Mouse (Mus musculus) hindlimb bud, embryonic 11.5 days (tissue): ENCODE results near the gene Adam1b.
A peak's percentile ranks its signal among the peaks of the same experiment; 100 is the strongest.
"Not testable (repeated sequence)": the region's sequence is repeated elsewhere in the genome, so short reads cannot be mapped to it uniquely, and the experiment has no call there.

Source experiments
- DNase-seq: peaks from one replicate; pipeline ENCODE4 v3.0.0-alpha.2; 2012; ENCODE audit warnings: low read depth, low spot score; ENCODE audit errors: extremely low spot score

The Adam1b gene

DNA sequence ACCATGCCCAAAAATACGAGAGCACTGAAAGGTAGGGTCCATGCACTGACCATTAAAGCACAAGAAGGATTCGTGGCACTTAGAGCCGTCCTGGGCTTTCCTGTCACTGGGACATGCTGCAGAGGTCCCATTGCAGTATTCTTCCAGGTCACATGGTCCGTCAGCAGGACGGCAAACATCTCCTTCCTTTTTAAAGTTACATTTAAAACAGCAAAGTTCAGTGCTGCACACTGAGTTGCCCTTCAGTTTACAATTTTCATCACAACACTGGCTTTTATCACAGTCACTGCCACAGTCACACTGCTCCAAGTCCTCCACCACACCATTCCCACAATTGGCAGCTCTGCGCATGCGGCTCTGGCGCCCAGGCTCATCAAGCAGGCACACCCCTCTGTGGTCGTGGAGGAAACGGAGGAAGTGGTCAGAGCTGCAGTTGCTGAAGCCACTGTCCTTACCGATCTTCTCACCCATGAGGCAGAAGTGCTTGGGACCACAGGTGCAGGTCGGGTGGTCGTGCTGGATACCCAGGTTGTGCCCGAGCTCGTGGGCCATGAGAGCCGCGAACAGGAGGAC lies 1.7 kb downstream of the Adam1b start:
- DNase-seq = not testable (repeated sequence)

GRCm38 (mm10) chr5:121500719-121501118 lies 2.5 kb downstream of the Adam1b start:
- DNase-seq = no peak

GRCm38 (mm10) chr5:121493305-121493704 lies 9.9 kb downstream of the Adam1b start:
- DNase-seq = no peak

- DNase-seq = no peak
Measured at GRCm38 (mm10) chr5:121484801-121485200, 18.4 kb downstream of the Adam1b start.

GRCm38 (mm10) chr5:121477680-121478079 lies 25.6 kb downstream of the Adam1b start:
- DNase-seq = no peak

DNA sequence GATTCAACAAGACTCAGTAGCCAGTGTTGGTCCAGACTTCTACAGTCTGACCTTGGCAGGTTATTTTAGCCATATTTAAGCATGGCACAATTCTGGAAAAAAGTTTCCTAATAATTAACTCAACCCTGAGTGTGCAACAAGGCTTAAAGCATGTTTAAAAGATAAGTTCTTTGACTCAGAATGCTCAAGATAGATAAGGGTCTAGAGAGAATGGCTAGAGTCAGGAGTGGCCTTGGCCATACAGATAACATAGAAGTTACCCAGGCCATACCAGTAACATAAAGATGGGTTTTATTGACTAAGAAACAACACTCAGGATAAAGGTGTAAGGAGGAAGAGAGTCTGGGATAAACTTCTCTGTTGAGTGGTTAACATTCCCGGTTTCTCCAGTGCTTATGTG lies 27.2 kb downstream of the Adam1b start:
- DNase-seq = no peak

DNA sequence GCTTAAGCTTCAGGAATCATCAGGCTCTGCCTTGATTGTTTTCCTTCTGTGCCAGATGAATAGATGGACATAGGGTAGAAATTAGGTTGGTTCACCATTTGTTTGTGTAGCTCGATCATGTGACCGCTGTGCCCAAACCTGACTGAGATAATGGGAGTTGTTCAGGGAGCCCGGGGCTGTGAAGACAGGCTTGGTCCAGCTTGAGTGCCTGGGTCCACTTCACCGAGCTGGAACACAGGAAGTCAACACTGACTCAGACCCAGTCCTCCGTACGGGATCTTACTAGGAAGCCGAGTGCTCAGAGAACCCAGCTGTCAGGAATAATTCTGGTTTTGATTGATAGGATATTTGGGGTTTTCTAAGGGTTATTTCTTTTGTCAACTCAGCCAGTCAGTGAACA lies 28.6 kb downstream of the Adam1b start:
- no peak for DNase-seq

GRCm38 (mm10) chr5:121472411-121472810 lies 30.8 kb downstream of the Adam1b start:
- DNase-seq = no peak

- no peak for DNase-seq
Measured at GRCm38 (mm10) chr5:121469566-121469965, 33.7 kb downstream of the Adam1b start.

DNA sequence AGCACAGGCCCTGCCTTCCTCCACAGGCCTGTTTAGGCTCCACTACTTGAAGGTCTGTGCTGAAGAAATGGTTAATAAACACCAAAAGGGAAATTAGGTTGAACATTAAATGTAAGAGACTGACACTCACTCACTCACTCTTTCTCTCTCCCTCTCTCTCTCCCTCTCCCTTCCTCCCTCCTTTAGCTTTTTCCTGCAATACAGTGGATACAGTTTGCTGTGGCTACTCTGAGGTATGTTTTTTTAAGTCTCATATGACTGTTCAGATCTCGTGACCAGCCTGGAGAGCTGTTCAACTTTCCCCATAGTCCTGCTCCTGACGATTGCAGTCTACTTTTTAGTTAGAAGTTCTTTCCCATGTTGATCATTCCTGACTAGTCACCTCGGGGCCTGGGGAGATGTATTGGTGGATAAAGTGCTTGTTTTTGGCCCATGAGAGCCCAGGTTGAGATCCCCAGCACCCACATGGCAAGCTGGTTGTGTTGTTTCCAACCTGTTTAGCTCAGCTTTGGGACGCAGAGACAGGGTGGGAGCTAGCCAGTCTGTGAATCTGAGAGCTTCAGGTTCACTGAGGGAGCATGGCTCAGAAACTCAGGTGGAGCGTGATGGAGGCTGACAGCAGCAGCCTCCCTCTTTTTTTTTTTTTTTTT lies 39.5 kb downstream of the Adam1b start:
- no peak for DNase-seq

DNA sequence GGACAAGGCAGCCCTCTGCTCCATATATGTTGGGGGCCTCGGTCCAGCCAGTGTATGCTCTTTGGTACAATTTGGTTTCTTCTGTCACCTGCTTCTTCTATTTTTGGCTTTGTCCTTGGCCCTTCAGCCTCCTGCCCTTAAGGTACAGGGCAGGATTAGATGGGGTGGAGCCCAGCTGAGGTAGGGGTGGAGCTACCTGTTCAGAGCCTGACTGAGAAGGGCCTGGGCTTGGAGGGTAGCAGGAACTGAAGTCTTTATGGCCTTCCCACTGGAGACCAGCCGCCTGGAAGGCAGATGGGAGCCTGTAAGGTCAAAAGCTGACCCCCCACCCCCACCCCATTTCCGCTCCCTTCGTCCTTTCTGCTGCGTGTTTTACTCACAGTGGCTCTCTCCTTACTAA lies 40.3 kb downstream of the Adam1b start:
- DNase-seq = no peak

DNA sequence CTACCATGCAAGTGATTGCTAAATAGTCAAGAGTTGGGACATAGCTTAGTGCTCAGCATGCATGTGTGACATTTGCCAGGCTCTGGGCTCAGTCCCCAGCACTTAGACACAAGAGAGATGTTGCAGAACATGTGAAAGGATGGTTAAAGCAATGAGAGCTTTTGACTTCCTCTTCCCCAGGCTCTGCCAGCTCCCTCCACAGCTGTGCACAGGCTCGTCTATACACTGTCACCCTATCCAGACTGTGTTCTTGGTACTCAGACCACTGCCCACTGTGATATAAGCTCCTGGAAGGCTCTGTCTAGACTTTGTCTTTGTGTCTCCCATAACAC lies 41.1 kb downstream of the Adam1b start:
- no peak for DNase-seq

GRCm38 (mm10) chr5:121461339-121462170 lies 41.7 kb downstream of the Adam1b start:
- DNase-seq = no peak

DNA sequence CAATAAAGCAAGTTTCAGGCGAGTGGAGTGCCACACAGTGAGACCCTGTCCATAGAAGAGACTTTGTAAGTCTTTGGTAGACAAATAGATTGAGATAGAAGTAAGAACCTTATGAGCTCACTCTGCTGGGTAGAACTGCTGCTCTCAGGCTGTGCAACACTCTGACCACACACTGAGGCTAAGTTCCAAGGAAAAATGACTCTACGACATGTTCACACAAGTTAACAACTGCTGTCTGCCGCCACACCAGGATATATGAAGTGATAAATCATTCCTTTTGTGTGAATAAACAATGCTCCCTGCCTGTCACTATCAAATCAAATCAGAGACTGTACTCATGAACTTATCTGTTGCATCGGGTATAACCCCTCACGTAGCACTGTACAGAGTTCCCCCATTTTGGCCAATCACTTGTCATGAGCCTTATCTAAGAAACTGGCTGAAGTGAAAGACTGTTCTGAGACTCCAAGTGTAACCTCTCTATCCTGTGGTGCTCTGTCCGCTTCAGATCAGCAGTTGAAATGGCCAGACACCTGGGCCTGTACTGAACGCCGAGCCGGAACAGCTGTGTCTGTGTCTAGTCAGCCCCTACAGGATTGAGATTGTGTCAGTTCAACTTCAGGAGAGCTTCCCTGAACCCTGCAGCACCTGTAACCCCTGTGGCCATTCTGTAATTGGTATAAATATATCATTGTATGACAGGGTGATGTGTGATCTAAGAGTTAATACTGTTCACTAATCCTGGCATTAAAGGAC lies 47.5 kb downstream of the Adam1b start:
- no peak for DNase-seq

- no peak for DNase-seq
Measured at GRCm38 (mm10) chr5:121454503-121454782, 48.8 kb downstream of the Adam1b start.

GRCm38 (mm10) chr5:121453743-121454502 lies 49.3 kb downstream of the Adam1b start:
- DNase-seq = no peak

DNA sequence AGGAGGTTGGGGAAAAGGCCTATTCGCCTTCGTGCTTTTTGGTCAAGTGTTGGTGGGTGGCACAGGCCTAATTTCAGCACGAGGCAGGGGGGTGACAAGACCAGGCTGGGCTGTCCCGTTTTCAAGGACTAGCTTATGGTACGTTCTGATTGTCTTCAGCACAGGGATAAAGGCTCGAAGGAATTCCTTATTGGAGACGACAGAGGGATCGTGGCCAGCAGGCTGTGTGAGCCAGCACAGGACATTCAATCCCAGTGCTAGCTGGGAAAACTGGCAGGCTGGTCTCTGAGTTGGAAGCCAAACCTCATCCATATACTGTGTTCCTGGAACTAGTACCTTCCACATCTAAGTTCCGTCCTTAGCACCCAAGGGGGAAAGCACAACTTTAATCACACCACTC lies 50.3 kb downstream of the Adam1b start:
- DNase-seq = no peak

- peak; percentile 62 for DNase-seq
Measured at GRCm38 (mm10) chr5:121452026-121452869, 51.0 kb downstream of the Adam1b start, which contains the start of gene Erp29. TSS of gene Erp29 (minus strand) at chr5:121452506.

DNA sequence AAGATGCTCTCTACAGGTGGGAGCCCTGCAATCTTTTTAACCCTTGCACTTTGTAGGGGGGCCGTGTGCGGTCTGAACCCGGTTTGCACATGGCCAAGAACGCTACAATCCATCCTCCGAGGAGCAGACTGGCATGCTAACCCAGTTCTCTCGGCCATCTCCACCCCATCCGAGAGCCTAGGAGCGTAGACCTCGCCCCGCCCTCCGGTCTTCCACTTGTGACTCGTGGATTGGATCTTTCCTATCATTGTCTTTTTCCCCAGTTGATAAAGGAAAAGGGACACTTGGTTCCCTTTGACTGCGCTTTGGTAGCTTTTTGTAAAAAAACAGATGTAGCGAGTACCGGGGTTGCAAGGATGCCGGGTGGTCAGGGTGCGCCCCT lies 51.6 kb downstream of the Adam1b start, which contains the start of gene Tmem116:
TSS of gene Tmem116 (plus strand) at position 250 of the 382 bp plus-strand sequence.
- DNase-seq = no peak

- no peak for DNase-seq
Measured at GRCm38 (mm10) chr5:121451203-121451602, 52.0 kb downstream of the Adam1b start.
